Mouse (Mus musculus): ENCODE data around the gene Cmtm2a. TPM values are rescaled to one million over a fixed set of nuclear protein-coding genes. Genes with fewer than 3 reads are reported as not detected.
"Not testable (repeated sequence)": the region's sequence is repeated elsewhere in the genome, so short reads cannot be mapped to it uniquely, and the experiment has no call there.

Cmtm2a gene
- polyA plus RNA-seq (2015; fragmentation: Nextera tagmentation; extraction: Ambion mirVana) = not detected in 2 replicates

DNA sequence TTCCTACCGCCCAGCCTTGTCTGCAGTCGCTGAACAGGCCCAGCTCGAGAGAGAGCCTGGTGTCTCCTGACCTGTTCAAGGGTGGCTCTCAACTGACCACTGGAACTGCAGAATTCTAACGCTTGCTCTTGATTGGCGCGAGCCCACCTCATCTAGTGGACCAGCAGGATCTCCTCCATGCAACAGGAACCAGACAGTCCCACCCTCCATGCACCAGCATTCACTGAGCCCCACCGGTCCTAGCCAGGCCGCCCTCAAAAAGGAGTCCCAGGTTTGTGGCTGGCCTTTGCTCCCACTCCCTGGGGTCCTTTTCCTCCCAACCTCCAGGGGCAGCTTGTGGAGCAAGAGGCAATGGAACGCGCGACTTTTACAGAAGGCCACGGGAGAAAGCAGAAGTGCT is at the start of gene Cmtm2a:
TSS of gene Cmtm2a (minus strand) at position 101 of the 400 bp plus-strand sequence.
- H3K9ac ChIP-seq (replicated peaks); H3K9me3 ChIP-seq (replicated peaks); H3K4me2 ChIP-seq; ATAC-seq (ENCODE audit: low FRiP score); H3K4me3 ChIP-seq (replicated peaks); H3K27me3 ChIP-seq (replicated peaks); H3K27ac ChIP-seq (replicated peaks); H3K4me1 ChIP-seq; H3K36me3 ChIP-seq: not testable (repeated sequence)
- WGBS = 90% methylated on average over 12 of the region's 12 CpGs

DNA sequence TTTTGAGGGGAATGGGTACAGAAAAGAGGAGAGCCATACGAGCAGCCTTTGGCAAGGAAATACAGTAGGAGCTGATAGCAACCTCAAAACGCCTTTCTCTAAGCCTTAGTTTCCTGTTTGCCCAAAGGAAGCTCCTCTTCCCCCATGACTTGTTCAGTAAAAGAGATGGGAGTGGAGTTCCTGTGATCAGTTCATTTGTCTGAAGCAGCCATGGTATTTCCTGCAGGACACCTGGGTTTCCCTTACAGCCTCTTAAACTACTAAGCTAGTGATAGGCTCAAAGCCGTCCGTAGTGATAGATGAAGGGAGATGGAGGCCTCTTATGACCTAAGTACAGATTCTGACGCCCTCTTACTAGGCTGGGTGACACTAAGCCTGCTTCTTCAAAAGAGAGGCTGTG is 49.4 kb upstream of the Cmtm2a start:
- no peaks in the 10 kb centered on the region for H3K27me3 ChIP-seq (replicated peaks)
- WGBS = 81% methylated on average over 5 of the region's 5 CpGs
- no peak overlapping the region for H3K4me2 ChIP-seq
- no peaks in the 10 kb centered on the region for H3K9me3 ChIP-seq (replicated peaks)
- H3K4me1 ChIP-seq = peaks cover 33% of the 10 kb centered on the region
- no peak for ATAC-seq (ENCODE audit: low FRiP score)
- H3K36me3 ChIP-seq = 0 out of 2 replicates have a peak, but pooled peaks cover under 1% of the 10 kb centered on the region
- H3K9ac ChIP-seq (replicated peaks) = no peak overlapping the region
- H3K4me3 ChIP-seq (replicated peaks) = no peak overlapping the region
- no peak overlapping the region for H3K27ac ChIP-seq (replicated peaks)

DNA sequence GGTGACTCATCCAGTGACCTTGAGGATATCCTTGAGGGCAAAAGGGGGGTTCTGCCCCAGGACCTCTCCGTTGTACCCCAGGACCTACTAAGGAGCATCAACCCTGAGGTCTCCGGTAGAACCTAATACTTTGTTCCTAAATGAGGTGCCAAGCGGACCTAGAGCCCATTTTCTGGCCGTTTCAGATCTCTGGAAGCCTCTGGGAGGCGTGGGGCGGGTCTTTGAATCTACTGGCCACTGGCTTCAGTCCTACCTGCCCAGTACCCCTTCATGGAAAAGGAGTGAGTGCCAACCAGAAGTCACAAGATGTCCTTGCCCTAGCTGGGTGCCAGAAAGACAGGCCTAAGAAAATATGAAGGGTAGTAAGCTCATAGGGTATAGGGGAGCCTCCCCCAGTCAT is 48.7 kb upstream of the Cmtm2a start:
- H3K27ac ChIP-seq (replicated peaks) = 0 out of 2 replicates have a peak overlapping the region, but pooled peaks have one; percentile 23
- H3K4me3 ChIP-seq (replicated peaks) = peak overlapping the region; percentile 56
- H3K4me1 ChIP-seq = peaks cover 33% of the 10 kb centered on the region
- H3K9ac ChIP-seq (replicated peaks) = no peak overlapping the region
- H3K4me2 ChIP-seq = peak overlapping the region; percentile 94
- 39% methylated on average over 6 of the region's 6 CpGs for WGBS
- no peaks in the 10 kb centered on the region for H3K36me3 ChIP-seq
- H3K9me3 ChIP-seq (replicated peaks) = no peaks in the 10 kb centered on the region
- no peak for ATAC-seq (ENCODE audit: low FRiP score)
- H3K27me3 ChIP-seq (replicated peaks) = no peaks in the 10 kb centered on the region

DNA sequence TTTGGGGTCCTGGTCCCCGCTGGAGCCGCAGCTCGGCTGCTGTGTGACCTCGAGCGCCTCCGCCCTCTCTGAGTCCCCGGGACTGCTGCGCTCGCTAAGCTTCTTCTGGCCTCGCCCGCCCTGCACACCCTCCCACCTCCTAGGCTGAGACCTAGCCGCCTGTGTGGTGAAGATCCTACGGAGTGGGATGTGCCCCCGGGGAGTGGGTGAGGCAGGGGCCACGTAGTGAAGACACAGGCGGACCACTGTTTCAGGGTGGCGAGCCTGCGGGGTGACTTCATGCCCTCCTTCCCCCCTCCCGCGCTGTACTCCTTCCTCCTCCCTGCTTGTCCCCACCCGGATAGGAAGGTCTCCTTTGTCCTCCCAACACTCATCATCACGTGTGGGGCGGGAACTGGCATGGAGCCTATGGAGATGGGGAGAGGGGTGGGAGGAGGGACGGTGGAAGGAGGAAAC is 48.2 kb upstream of the Cmtm2a start:
- Histone ChIP-seq H3K27me3 (replicated peaks) (no peaks in the 10 kb centered on the region), H3K4me2 (peak overlapping the region; percentile 94), H3K9me3 (replicated peaks) (no peaks in the 10 kb centered on the region), H3K4me1 (peaks cover 33% of the 10 kb centered on the region), H3K36me3 (no peaks in the 10 kb centered on the region), H3K27ac (replicated peaks) (peak overlapping the region; percentile 72), H3K4me3 (replicated peaks) (peak overlapping the region; percentile 56), H3K9ac (replicated peaks) (peak overlapping the region; percentile 55)
- peak; percentile 61 for ATAC-seq (ENCODE audit: low FRiP score)
- WGBS = under 1% methylated on average over 24 of the region's 24 CpGs

DNA sequence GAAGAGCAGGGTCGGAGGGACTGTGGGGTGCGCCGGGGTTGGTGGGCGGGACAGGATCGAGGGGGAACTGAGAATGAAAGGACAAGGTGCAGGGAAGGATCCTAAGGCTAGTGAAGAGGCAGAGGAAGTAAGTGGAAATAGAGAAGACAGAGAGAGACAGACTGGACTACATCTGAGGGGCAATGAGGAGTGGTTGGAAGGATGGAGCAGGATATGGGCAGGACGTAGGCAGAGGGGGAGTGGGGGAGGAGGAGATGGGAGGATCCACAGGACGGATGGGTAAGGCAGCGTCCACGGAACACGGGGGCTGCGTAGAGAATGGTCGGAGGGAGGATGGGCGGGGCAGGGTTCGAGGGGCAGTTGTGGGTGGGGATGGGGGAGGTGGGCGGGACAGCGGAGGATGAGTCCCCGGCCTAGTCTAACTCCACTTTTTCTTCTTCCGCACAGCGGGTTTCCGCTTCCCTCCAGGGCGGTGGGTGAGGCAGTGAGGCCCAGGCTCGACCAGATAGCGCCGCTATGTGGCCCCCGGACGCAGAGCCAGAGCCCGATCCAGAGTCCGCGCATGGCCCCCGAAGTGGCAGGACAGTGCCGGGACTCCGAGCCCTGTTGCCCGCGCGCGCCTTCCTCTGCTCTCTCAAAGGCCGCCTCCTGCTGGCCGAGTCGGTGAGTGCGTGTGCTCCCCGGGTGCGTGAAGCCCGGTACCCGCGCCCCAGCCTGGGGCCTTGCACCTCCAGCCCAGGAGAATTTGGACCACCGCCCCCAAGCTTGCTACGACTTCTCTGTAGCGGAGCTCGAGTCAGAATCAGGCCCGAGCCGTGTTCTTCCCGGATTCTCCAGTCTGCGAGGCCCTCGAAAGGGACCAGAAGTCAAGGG is 47.5 kb upstream of the Cmtm2a start:
- peaks cover 33% of the 10 kb centered on the region for H3K4me1 ChIP-seq
- H3K27ac ChIP-seq (replicated peaks) = peak overlapping the region; percentile 72
- no peaks in the 10 kb centered on the region for H3K36me3 ChIP-seq
- H3K4me3 ChIP-seq (replicated peaks) = peak overlapping the region; percentile 56
- H3K9ac ChIP-seq (replicated peaks) = peak overlapping the region; percentile 55
- under 1% methylated on average over 38 of the region's 54 CpGs for WGBS
- peak overlapping the region; percentile 94 for H3K4me2 ChIP-seq
- ATAC-seq (ENCODE audit: low FRiP score) = peak; percentile 76
- no peaks in the 10 kb centered on the region for H3K9me3 ChIP-seq (replicated peaks)
- no peaks in the 10 kb centered on the region for H3K27me3 ChIP-seq (replicated peaks)

DNA sequence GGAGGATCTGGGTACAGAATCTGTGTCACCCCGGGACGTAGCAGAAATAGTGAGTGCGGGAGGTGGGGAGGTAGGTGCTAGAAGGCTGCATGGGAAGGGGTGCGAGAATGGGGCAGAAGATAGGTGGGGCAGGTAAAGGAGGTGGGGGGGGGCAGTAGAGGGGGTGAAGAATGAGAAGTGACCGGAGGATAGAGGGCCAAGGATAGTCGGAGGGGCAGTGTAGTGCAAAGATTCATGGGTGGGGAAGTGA is 46.9 kb upstream of the Cmtm2a start:
- H3K36me3 ChIP-seq = no peaks in the 10 kb centered on the region
- H3K9ac ChIP-seq (replicated peaks) = peak overlapping the region; percentile 55
- H3K27me3 ChIP-seq (replicated peaks) = no peaks in the 10 kb centered on the region
- ATAC-seq (ENCODE audit: low FRiP score) = peak; percentile 4; the same call in 1 of the 2 replicates
- peak overlapping the region; percentile 56 for H3K4me3 ChIP-seq (replicated peaks)
- H3K4me1 ChIP-seq = peaks cover 33% of the 10 kb centered on the region
- 3% methylated on average over 6 of the region's 6 CpGs for WGBS
- peak overlapping the region; percentile 94 for H3K4me2 ChIP-seq
- peak overlapping the region; percentile 72 for H3K27ac ChIP-seq (replicated peaks)
- H3K9me3 ChIP-seq (replicated peaks) = no peaks in the 10 kb centered on the region

DNA sequence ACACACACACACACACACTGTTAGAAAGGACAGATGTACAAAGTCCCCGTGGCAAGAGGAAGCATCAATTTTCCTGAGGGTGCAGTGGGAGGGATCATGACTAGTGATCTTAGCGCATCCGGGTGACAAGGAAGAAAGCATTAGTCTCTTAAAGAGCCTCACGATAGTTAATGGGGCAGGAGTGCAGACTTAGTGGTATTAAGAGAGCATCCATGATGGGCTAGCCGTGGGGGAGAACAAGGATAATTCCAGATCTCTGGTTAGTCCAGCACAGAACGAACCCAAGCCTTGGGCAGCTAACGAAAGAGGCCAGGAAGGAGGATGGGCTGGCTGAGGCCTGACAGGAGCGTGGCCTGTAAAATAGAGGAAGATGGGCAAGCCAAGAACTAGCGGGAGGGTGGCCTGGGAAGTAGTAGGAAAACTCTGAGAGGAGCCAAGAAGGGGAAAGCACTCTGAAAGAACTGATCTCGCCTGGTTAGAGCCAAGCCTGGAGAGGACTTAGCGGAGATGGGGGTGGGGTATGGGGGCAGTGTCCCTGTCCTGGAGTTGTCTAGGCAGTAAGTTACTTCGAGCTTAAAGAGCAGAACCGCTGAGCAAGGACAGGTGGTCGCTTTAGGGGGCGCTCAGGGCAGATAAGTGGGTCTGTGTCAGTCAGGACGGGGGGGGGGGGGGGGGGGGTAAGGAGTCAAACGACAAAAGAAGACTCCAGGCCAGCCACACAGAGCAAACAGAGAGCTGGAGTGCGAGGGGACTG is 46.4 kb upstream of the Cmtm2a start, which contains the start of gene Cmtm3:
TSS of gene Cmtm3 (plus strand) at position 182 of the 754 bp plus-strand sequence.
- Histone ChIP-seq H3K4me3 (replicated peaks) (peak within 1 kb of the TSS; percentile 56), H3K27me3 (replicated peaks) (no peaks in the 10 kb centered on the region), H3K27ac (replicated peaks) (peak within 1 kb of the TSS; percentile 72), H3K4me2 (peak within 1 kb of the TSS; percentile 94), H3K9ac (replicated peaks) (peak within 1 kb of the TSS; percentile 55), H3K4me1 (peaks cover 33% of the 10 kb centered on the region), H3K9me3 (replicated peaks) (no peaks in the 10 kb centered on the region), H3K36me3 (no peaks in the 10 kb centered on the region)
- 17% methylated on average over 18 of the region's 18 CpGs for WGBS
- 0 out of 2 replicates have a peak, but pooled peaks have one; percentile 2 for ATAC-seq (ENCODE audit: low FRiP score)

DNA sequence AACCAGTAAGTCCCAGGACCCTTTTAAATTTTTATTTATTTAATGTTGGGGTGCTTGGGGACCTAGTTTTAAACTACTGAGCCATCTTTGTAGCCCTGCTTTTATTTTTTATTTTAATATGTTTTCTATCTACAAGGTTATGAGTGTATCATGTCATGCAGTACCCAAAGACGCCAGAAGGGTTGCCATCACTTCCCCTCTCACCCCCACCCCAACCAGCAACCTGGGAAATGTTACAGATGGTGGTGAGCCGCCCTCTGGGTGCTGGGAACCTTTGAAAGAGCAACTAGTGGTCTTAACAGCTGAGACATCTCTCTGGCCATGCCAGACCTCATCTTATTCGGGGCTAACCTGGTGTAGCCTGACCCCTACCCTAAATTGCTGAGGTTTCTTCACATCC is 44.9 kb upstream of the Cmtm2a start:
- H3K4me1 ChIP-seq = peaks cover 27% of the 10 kb centered on the region
- ATAC-seq (ENCODE audit: low FRiP score) = no peak
- 59% methylated on average over 3 of the region's 3 CpGs for WGBS
- H3K4me2 ChIP-seq = no peak overlapping the region
- H3K9me3 ChIP-seq (replicated peaks) = no peaks in the 10 kb centered on the region
- H3K9ac ChIP-seq (replicated peaks) = no peak overlapping the region
- no peaks in the 10 kb centered on the region for H3K36me3 ChIP-seq
- H3K27me3 ChIP-seq (replicated peaks) = no peaks in the 10 kb centered on the region
- H3K4me3 ChIP-seq (replicated peaks) = no peak overlapping the region
- no peak overlapping the region for H3K27ac ChIP-seq (replicated peaks)

DNA sequence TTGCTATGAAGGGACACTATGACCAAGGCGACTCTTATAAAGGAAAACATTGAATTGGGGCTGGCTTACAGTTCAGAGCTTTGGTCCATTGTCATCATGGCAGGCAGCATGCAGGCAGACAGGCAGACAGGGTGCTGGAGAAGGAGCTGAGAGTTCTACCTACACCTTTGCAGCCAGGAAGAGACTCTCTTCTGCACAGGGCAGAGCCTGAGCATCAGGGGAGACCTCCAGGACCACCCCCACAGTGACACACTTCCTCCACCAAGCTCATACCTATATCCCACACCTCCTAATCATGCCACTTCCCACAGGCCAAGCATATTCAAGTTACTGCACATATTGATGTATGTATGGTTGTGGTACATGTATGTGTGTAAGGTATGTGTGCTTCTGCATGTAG is 43.8 kb upstream of the Cmtm2a start:
- no peak overlapping the region for H3K27ac ChIP-seq (replicated peaks)
- WGBS = 94% methylated on average over 1 of the region's 1 CpGs
- H3K9ac ChIP-seq (replicated peaks) = no peak overlapping the region
- no peaks in the 10 kb centered on the region for H3K9me3 ChIP-seq (replicated peaks)
- no peak overlapping the region for H3K4me3 ChIP-seq (replicated peaks)
- H3K27me3 ChIP-seq (replicated peaks) = no peaks in the 10 kb centered on the region
- H3K4me2 ChIP-seq = no peak overlapping the region
- H3K36me3 ChIP-seq = no peaks in the 10 kb centered on the region
- no peak for ATAC-seq (ENCODE audit: low FRiP score)
- peaks cover 25% of the 10 kb centered on the region for H3K4me1 ChIP-seq

DNA sequence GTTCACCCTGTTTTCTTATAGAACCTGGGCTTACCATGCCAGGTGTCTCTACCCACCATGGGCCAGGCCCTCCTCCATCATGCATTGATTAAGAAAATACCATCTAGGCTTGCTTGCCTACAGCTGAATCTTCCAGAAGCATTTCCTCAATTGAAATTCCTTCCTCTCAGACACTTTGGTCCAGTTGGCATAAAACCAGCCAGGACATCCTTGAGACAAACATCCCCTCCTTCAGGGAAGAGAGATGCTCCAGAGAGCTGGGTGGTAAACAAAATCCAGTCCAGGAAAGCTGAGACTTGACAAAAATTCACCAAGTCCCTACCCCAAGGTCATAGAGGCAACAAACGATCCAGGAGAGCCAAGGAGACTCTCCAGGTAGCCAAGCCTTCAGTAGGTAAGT is 41.2 kb upstream of the Cmtm2a start:
- H3K27me3 ChIP-seq (replicated peaks) = no peaks in the 10 kb centered on the region
- no peak for ATAC-seq (ENCODE audit: low FRiP score)
- no peak overlapping the region for H3K4me2 ChIP-seq
- no peaks in the 10 kb centered on the region for H3K36me3 ChIP-seq
- H3K9ac ChIP-seq (replicated peaks) = no peak overlapping the region
- no peak overlapping the region for H3K4me3 ChIP-seq (replicated peaks)
- no peak overlapping the region for H3K27ac ChIP-seq (replicated peaks)
- 75% methylated on average over 1 of the region's 1 CpGs for WGBS
- peaks cover under 1% of the 10 kb centered on the region; the same call in 1 of the 2 replicates for H3K4me1 ChIP-seq
- H3K9me3 ChIP-seq (replicated peaks) = no peaks in the 10 kb centered on the region

DNA sequence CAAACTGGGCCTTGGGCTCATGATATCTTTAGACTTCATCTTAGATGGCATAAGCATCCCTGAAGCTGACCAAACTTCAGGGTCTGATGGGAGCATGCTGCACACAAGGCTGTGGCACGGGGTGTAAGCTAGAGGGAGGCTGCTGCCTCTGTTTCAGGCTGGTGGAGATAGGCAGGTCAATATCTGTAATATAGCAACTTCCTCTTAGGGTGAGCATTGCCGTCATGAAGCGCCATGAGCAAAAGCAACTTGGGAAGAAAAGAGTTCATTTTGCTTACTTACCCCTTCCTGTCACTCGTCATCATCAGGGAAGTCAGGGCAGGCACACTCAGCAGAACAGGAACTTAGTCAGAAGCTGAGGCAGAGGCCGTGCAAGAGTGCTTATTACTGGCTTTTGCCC is 40.8 kb upstream of the Cmtm2a start:
- no peak overlapping the region for H3K4me2 ChIP-seq
- H3K27me3 ChIP-seq (replicated peaks) = no peaks in the 10 kb centered on the region
- H3K36me3 ChIP-seq = no peaks in the 10 kb centered on the region
- no peak for ATAC-seq (ENCODE audit: low FRiP score)
- WGBS = 76% methylated on average over 5 of the region's 5 CpGs
- no peak overlapping the region for H3K4me3 ChIP-seq (replicated peaks)
- no peak overlapping the region for H3K27ac ChIP-seq (replicated peaks)
- H3K4me1 ChIP-seq = no peaks in the 10 kb centered on the region
- no peak overlapping the region for H3K9ac ChIP-seq (replicated peaks)
- H3K9me3 ChIP-seq (replicated peaks) = no peaks in the 10 kb centered on the region

Data from neural tube, embryonic 15.5 days (tissue).